In the genomic region with DNA sequence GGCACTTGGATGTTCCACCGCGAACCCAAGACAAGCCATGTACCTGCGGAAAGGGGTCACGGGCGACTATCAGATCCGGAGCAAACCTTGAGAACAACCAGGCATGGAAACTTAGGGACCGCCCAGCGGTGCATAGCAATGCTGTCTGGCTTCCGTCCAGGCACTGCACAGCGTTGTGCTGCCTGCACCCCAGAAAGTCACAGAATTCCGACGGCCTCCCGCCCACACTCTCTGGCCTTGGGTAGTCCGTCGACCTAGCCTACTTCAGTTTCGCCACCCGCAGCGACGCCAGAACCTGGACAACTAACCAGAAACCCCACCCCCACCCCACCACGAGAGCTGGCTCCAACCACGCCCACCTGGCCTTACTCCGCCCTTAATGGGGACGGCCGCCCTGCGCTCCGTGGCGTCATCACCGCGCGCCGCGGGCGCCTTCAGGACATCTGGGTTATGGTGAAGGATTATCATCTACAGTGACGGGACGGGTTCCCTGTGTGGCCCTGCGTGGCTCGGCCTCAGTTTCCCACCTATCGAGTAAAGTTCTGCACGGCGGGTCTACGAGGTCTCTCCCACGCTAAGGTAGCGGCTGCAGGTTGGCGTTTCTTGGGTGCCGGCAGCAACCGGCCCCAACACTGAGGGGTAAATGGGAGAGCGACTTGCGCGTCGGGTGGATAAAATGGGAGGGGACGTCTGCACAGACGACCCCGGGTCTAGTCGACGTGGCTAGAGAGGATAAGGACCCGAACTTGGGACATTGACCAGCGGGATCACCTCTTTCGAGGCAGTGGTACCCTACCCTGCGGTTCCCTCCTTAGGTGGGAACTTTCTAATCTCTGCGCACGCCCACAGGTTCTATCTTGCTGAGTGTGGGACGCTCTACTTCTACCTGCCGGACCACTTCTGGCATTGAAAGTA, we compare ENCODE assay signal across 8 mouse cellular contexts. TPM values are rescaled to one million over a fixed set of nuclear protein-coding genes. Genes with fewer than 3 reads are reported as not detected.
A peak's percentile ranks its signal among the peaks of the same experiment; 100 is the strongest.
DNase-seq lines count a peak whose midpoint lies in the region; ATAC-seq and TF ChIP-seq lines count a peak whose summit lies in the region.

TSS of gene Mrpl55 (plus strand) at position 406 of the 915 bp plus-strand sequence.

- H3K27me3 ChIP-seq in Patski = no peaks in the 10 kb centered on the region
- H3K27me3 ChIP-seq in hindbrain, embryonic 13.5 days = no peaks in the 10 kb centered on the region

- TF ChIP-seq CTCF in Patski (IDR thresholded peaks at IDR 0.05) = no peak

- POLR2A ChIA-PET in Patski (lab: Charles Lee) = interaction anchor here (0.6 to 0.7 kb wide), 3 partner anchors 11 to 78 kb away, joined by 3 to 7 read pairs (median 3); no protein-coding TSS in a partner anchor

- peaks cover 39% of the 10 kb centered on the region for H3K36me3 ChIP-seq in hindbrain, embryonic 13.5 days
- H3K36me3 ChIP-seq in macrophage (ENCODE audit: inconsistent target) = peaks cover 23% of the 10 kb centered on the region; the same call in 1 of the 2 replicates

- H3K4me1 ChIP-seq in hindbrain, embryonic 13.5 days (replicated peaks) = peaks cover 23% of the 10 kb centered on the region

- peak within 1 kb of the TSS; percentile 67 for H3K27ac ChIP-seq in hindbrain, embryonic 13.5 days
- peak within 1 kb of the TSS; percentile 78 for H3K27ac ChIP-seq in macrophage

- peak within 1 kb of the TSS; percentile 89 for H3K9ac ChIP-seq in hindbrain, embryonic 13.5 days

- H3K4me2 ChIP-seq in hindbrain, embryonic 13.5 days = peak within 1 kb of the TSS; percentile 76

- WGBS in hindbrain, embryonic 13.5 days = 1% methylated on average over 63 of the region's 63 CpGs
- under 1% methylated on average over 63 of the region's 63 CpGs for WGBS in macrophage (ENCODE audit: missing documents)

- in situ Hi-C loops in Patski (cut with MboI; ENCODE audit: low pct_unique_long_range_greater_than_20kb) = no loop called here

- H3K4me3 ChIP-seq in hindbrain, embryonic 13.5 days = peak within 1 kb of the TSS; percentile 85
- H3K4me3 ChIP-seq in macrophage (ENCODE audit: inconsistent target) = peak within 1 kb of the TSS; percentile 98

- peak; percentile 65 for ATAC-seq in Patski
- ATAC-seq in hindbrain, embryonic 13.5 days (ENCODE audit: low FRiP score) = peak; percentile 91

- CTCF ChIA-PET in Patski (lab: Charles Lee) = no interaction called here

- H3K9me3 ChIP-seq in hindbrain, embryonic 13.5 days = no peaks in the 10 kb centered on the region

- DNase-seq in Patski (ENCODE audit: low read depth, low spot score) = no peak
- peak; percentile 98 for DNase-seq in cerebellum, postnatal 10 days
- peak; percentile 82 to 86 for DNase-seq in frontal cortex, postnatal 14 days (ENCODE audit: low spot score in 2 of 2)
- peak; percentile 92 to 97 for DNase-seq in left cerebral cortex, adult 18-20 months (ENCODE audit: low spot score in 2 of 2)
- peak; percentile 94 for DNase-seq in right cerebral cortex, adult 18-20 months
- peak; percentile 76 for DNase-seq in urinary bladder, postnatal 10 days (ENCODE audit: low spot score)

- H3K79me2 ChIP-seq in macrophage (ENCODE audit: inconsistent target) = peaks cover 18% of the 10 kb centered on the region; the same call in 1 of the 2 replicates

RNA-seq across cellular contexts. Expression of gene Mrpl55, which starts in this region (rescaled TPM):
- polyA plus RNA-seq in Patski (2021) (48.6 TPM), macrophage (2018) (17.9 to 36.6 TPM (median 21.0 TPM) in 3 replicates)
- 92.9 and 96.8 TPM in 2 replicates for polyA plus RNA-seq in hindbrain, embryonic 13.5 days (2015; fragmentation: Nextera tagmentation; extraction: Ambion mirVana)
- total RNA-seq in left cerebral cortex, adult 18-20 months (2021) = 10 to 100 TPM; 43.8 to 44.4 TPM
- total RNA-seq in macrophage (2018; cell fraction: chromatin; rRNA removed) = 10 to 100 TPM in 2 of 26 experiments, 1 to 10 TPM in 22, not detected in 2; 1.8 to 11.9 (median 3.7) TPM
- total RNA-seq in macrophage (2018; cell fraction: cytosol; rRNA removed) = 10 to 100 TPM; 17.6 to 40.7 (median 26.7) TPM
- 10 to 100 TPM in 12 of 26 experiments, 1 to 10 TPM in 14; 2.6 to 18.4 (median 9.0) TPM for total RNA-seq in macrophage (2018; cell fraction: nucleus; rRNA removed)
